Mouse (Mus musculus): Measurements from ENCODE around the gene P2ry12. TPM values are rescaled to one million over a fixed set of nuclear protein-coding genes. Genes with fewer than 3 reads are reported as not detected.

The P2ry12 gene
- polyA plus RNA-seq, 1 experiment from 2014 or later: 2.2 TPM

GRCm38 (mm10) chr3:59210089-59210488, 52.6 kb downstream of the P2ry12 start:
- Histone ChIP-seq H3K4me3 (ENCODE audit: low read depth, low read length) (no peak overlapping the region), H3K36me3 (replicated peaks; ENCODE audit: control insufficient read depth, insufficient read depth, low read depth, low read length) (no peaks in the 10 kb centered on the region), H3K27ac (replicated peaks; ENCODE audit: low read depth, low read length) (no peak overlapping the region), H3K9me3 (replicated peaks; ENCODE audit: control insufficient read depth, low read length) (no peaks in the 10 kb centered on the region), H3K4me1 (ENCODE audit: control insufficient read depth, insufficient read depth, low read length) (no peaks in the 10 kb centered on the region), H3K27me3 (ENCODE audit: control insufficient read depth, insufficient read depth, low read length) (no peaks in the 10 kb centered on the region), H3K4me2 (ENCODE audit: low read depth, low read length) (no peak overlapping the region), H3K9ac (replicated peaks; ENCODE audit: low read length) (no peak overlapping the region)
- DNase-seq (ENCODE audit: low spot score) (no peak), ATAC-seq (replicated peaks; ENCODE audit: insufficient number of reproducible peaks, low FRiP score, low TSS enrichment, low read depth) (no peak)
- 63% methylated on average over 8 of the region's 8 CpGs for WGBS

GRCm38 (mm10) chr3:59208650-59209548, 53.8 kb downstream of the P2ry12 start:
- no peak overlapping the region for H3K4me3 ChIP-seq (ENCODE audit: low read depth, low read length)
- no peak overlapping the region for H3K27ac ChIP-seq (replicated peaks; ENCODE audit: low read depth, low read length)
- ATAC-seq (replicated peaks; ENCODE audit: insufficient number of reproducible peaks, low FRiP score, low TSS enrichment, low read depth) (0 out of 2 replicates have a peak, but pooled peaks have one; percentile 72), DNase-seq (ENCODE audit: low spot score) (peak; percentile 94)
- WGBS: 65% methylated on average over 4 of the region's 4 CpGs
- H3K9ac ChIP-seq (replicated peaks; ENCODE audit: low read length): no peak overlapping the region
- H3K9me3 ChIP-seq (replicated peaks; ENCODE audit: control insufficient read depth, low read length): no peaks in the 10 kb centered on the region
- H3K4me1 ChIP-seq (ENCODE audit: control insufficient read depth, insufficient read depth, low read length): no peaks in the 10 kb centered on the region
- H3K27me3 ChIP-seq (ENCODE audit: control insufficient read depth, insufficient read depth, low read length): no peaks in the 10 kb centered on the region
- H3K36me3 ChIP-seq (replicated peaks; ENCODE audit: control insufficient read depth, insufficient read depth, low read depth, low read length): no peaks in the 10 kb centered on the region
- no peak overlapping the region for H3K4me2 ChIP-seq (ENCODE audit: low read depth, low read length)

DNA sequence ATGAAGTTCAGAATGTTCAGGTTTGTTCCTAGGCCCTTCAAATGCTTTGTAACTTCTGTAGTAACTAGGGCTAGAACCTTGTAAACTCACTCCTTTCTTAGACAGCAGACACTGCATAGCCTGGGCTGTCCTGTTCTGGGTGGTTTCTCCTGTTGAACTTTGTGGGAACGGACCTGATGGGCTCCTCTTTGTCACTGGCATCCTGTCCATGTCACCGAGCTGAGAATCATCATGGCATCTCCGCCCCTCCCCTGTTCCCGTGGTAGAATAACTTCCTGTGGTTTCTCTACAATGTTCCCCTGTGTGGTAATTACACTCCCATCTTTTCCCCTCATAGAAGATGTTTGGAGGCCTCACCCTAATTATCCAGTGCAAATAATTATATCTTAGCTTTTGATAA, 56.7 kb downstream of the P2ry12 start:
- Histone ChIP-seq H3K36me3 (replicated peaks; ENCODE audit: control insufficient read depth, insufficient read depth, low read depth, low read length) (no peaks in the 10 kb centered on the region), H3K9me3 (replicated peaks; ENCODE audit: control insufficient read depth, low read length) (no peaks in the 10 kb centered on the region), H3K4me2 (ENCODE audit: low read depth, low read length) (no peak overlapping the region), H3K4me1 (ENCODE audit: control insufficient read depth, insufficient read depth, low read length) (no peaks in the 10 kb centered on the region), H3K27ac (replicated peaks; ENCODE audit: low read depth, low read length) (no peak overlapping the region), H3K9ac (replicated peaks; ENCODE audit: low read length) (no peak overlapping the region), H3K27me3 (ENCODE audit: control insufficient read depth, insufficient read depth, low read length) (no peaks in the 10 kb centered on the region), H3K4me3 (ENCODE audit: low read depth, low read length) (no peak overlapping the region)
- 77% methylated on average over 4 of the region's 4 CpGs for WGBS
- no peak for ATAC-seq (replicated peaks; ENCODE audit: insufficient number of reproducible peaks, low FRiP score, low TSS enrichment, low read depth)
- no peak for DNase-seq (ENCODE audit: low spot score)

DNA sequence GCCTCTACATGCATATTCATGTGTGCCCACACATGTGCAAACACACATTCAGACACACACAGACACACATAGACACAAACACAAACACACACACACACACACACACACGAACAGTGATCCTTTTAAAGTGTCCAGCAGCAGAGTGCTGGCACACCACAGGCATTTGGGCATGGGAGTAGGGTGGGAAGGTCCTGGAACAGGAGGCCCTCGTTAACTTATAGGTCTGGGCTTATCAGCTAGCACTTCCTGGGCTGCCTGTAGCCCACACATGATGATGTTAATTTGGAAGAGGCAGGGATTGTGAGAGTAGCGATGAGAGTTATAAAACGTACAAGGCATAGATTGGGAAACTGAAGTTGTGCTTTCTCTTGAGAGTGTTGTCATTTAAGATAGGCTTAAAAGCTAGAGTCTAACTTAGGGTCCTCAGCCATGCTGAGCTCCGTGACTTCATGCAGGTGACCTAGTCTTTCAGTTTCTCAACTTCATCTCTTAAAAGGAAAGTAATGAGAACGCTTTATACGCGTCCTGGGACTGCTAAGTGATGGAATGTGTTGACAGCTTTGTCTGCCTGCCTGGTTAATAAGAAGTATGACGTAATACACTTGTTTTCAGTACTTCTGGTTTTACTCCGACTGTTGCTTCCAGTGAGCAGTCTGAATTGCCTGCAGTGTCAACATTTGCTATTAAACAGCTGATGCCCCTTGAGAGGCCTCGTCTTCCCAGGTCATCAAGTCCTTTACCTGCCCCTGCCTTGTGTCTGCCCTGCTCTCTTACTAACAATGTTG, 57.8 kb downstream of the P2ry12 start:
- no peaks in the 10 kb centered on the region for H3K9me3 ChIP-seq (replicated peaks; ENCODE audit: control insufficient read depth, low read length)
- no peaks in the 10 kb centered on the region for H3K4me1 ChIP-seq (ENCODE audit: control insufficient read depth, insufficient read depth, low read length)
- ATAC-seq (replicated peaks; ENCODE audit: insufficient number of reproducible peaks, low FRiP score, low TSS enrichment, low read depth): no peak
- H3K36me3 ChIP-seq (replicated peaks; ENCODE audit: control insufficient read depth, insufficient read depth, low read depth, low read length): no peaks in the 10 kb centered on the region
- DNase-seq (ENCODE audit: low spot score): no peak
- H3K27ac ChIP-seq (replicated peaks; ENCODE audit: low read depth, low read length): no peak overlapping the region
- no peak overlapping the region for H3K9ac ChIP-seq (replicated peaks; ENCODE audit: low read length)
- H3K4me2 ChIP-seq (ENCODE audit: low read depth, low read length): no peak overlapping the region
- H3K27me3 ChIP-seq (ENCODE audit: control insufficient read depth, insufficient read depth, low read length): no peaks in the 10 kb centered on the region
- 80% methylated on average over 11 of the region's 11 CpGs for WGBS
- H3K4me3 ChIP-seq (ENCODE audit: low read depth, low read length): no peak overlapping the region

- H3K9me3 ChIP-seq (replicated peaks; ENCODE audit: control insufficient read depth, low read length): no peaks in the 10 kb centered on the region
- 85% methylated on average over 8 of the region's 8 CpGs for WGBS
- no peak overlapping the region for H3K4me3 ChIP-seq (ENCODE audit: low read depth, low read length)
- DNase-seq (ENCODE audit: low spot score) (no peak), ATAC-seq (replicated peaks; ENCODE audit: insufficient number of reproducible peaks, low FRiP score, low TSS enrichment, low read depth) (no peak)
- no peak overlapping the region for H3K27ac ChIP-seq (replicated peaks; ENCODE audit: low read depth, low read length)
- no peak overlapping the region for H3K4me2 ChIP-seq (ENCODE audit: low read depth, low read length)
- H3K9ac ChIP-seq (replicated peaks; ENCODE audit: low read length): no peak overlapping the region
- no peaks in the 10 kb centered on the region for H3K4me1 ChIP-seq (ENCODE audit: control insufficient read depth, insufficient read depth, low read length)
- H3K36me3 ChIP-seq (replicated peaks; ENCODE audit: control insufficient read depth, insufficient read depth, low read depth, low read length): no peaks in the 10 kb centered on the region
- H3K27me3 ChIP-seq (ENCODE audit: control insufficient read depth, insufficient read depth, low read length): no peaks in the 10 kb centered on the region
Measured at GRCm38 (mm10) chr3:59203802-59204520, 58.7 kb downstream of the P2ry12 start.

- no peak for ATAC-seq (replicated peaks; ENCODE audit: insufficient number of reproducible peaks, low FRiP score, low TSS enrichment, low read depth)
- H3K4me3 ChIP-seq (ENCODE audit: low read depth, low read length): no peak overlapping the region
- 82% methylated on average over 4 of the region's 4 CpGs for WGBS
- H3K4me1 ChIP-seq (ENCODE audit: control insufficient read depth, insufficient read depth, low read length): no peaks in the 10 kb centered on the region
- no peak overlapping the region for H3K4me2 ChIP-seq (ENCODE audit: low read depth, low read length)
- H3K9me3 ChIP-seq (replicated peaks; ENCODE audit: control insufficient read depth, low read length): no peaks in the 10 kb centered on the region
- no peaks in the 10 kb centered on the region for H3K27me3 ChIP-seq (ENCODE audit: control insufficient read depth, insufficient read depth, low read length)
- no peaks in the 10 kb centered on the region for H3K36me3 ChIP-seq (replicated peaks; ENCODE audit: control insufficient read depth, insufficient read depth, low read depth, low read length)
- DNase-seq (ENCODE audit: low spot score): no peak
- H3K27ac ChIP-seq (replicated peaks; ENCODE audit: low read depth, low read length): no peak overlapping the region
- no peak overlapping the region for H3K9ac ChIP-seq (replicated peaks; ENCODE audit: low read length)
Measured at GRCm38 (mm10) chr3:59197329-59197948, 65.2 kb downstream of the P2ry12 start.

- Histone ChIP-seq H3K36me3 (replicated peaks; ENCODE audit: control insufficient read depth, insufficient read depth, low read depth, low read length) (no peaks in the 10 kb centered on the region), H3K4me1 (ENCODE audit: control insufficient read depth, insufficient read depth, low read length) (no peaks in the 10 kb centered on the region), H3K9me3 (replicated peaks; ENCODE audit: control insufficient read depth, low read length) (no peaks in the 10 kb centered on the region), H3K27me3 (ENCODE audit: control insufficient read depth, insufficient read depth, low read length) (no peaks in the 10 kb centered on the region), H3K27ac (replicated peaks; ENCODE audit: low read depth, low read length) (no peak within 1 kb of the TSS), H3K4me3 (ENCODE audit: low read depth, low read length) (no peak within 1 kb of the TSS), H3K9ac (replicated peaks; ENCODE audit: low read length) (no peak within 1 kb of the TSS), H3K4me2 (ENCODE audit: low read depth, low read length) (no peak within 1 kb of the TSS)
- no peak for DNase-seq (ENCODE audit: low spot score)
- ATAC-seq (replicated peaks; ENCODE audit: insufficient number of reproducible peaks, low FRiP score, low TSS enrichment, low read depth): no peak
- 88% methylated on average over 7 of the region's 7 CpGs for WGBS
Measured at GRCm38 (mm10) chr3:59194938-59195337, 67.7 kb downstream of the P2ry12 start, which contains the start of gene Gpr87. Gpr87 (minus strand) TSS chr3:59195104.
